Mouse (Mus musculus) neural tube, embryonic 10.5 days (tissue): Measurements from ENCODE around the gene Cdt1.
A peak's percentile ranks its signal among the peaks of the same experiment; 100 is the strongest.

Source experiments
- DNase-seq: peaks from one replicate; pipeline ENCODE4 v3.0.0-alpha.2; 2017; ENCODE audit warnings: low spot score; ENCODE audit errors: extremely low spot score

The Cdt1 gene

DNA sequence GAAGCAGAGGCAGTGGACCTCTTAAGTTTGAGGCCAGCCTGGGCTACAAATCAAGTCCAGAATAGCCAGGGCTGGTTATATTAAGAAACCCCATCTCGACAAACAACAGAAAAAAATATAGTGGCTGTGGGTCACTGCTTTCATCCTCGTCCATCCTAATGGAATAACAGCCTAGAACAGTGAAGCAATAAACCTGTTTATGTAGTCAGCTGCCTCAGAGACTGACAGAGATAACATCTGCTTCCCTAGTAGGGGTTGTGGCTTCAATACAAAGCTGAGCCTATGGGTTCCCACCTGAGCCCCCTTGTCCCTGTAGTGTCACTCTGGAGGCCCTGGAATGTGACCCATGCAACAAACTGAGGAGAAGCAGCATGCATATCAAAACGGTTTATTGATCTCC is 6.4 kb downstream of the Cdt1 start:
- DNase-seq = no peak

DNA sequence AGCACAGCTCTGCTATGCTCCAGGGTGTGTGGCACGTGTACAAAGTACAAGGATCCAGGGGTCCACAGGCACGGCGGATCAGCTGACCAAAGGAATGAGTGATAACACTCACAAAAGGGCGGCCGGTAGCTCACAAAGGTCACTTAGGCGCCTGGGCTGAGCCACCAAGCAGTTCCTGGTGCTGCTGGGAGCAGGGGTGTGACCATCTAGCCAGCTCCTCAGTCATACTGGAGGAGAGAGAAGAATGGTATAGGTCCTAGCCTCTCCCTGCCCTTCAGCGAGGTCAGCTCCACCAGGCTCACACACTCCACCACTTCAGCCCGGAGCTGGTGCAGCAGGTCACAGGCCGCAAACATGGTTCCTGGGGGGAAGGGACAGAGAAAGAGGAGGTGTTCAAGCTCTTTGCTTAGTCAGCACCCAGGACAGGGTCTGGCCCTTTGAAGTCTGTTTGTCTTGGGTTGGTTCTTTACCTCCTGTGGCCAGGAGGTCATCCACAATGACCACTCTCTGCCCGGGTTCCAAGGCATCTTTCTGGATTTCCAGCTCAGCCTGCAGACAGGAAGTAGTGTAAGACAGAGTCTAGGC is 6.9 kb downstream of the Cdt1 start:
- no peak for DNase-seq

DNA sequence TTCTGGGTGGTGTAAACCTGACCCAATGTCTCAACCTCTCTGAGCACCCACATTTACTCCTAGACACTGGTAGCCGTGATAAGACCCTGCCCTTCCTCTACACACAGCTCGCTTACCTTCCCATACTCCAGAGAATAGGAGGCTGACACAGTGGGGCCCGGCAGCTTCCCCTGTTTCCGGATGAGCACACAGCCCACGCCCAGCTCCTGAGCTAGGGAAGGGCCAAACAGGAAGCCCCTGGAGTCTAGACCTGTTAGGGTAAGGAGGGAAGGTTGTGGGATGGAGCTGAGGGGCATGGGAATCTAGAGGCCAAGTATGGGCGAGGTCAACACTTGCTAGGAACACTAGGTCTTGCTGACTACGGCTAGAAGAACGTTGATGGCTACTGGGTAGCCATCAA is 7.5 kb downstream of the Cdt1 start:
- DNase-seq = no peak

DNA sequence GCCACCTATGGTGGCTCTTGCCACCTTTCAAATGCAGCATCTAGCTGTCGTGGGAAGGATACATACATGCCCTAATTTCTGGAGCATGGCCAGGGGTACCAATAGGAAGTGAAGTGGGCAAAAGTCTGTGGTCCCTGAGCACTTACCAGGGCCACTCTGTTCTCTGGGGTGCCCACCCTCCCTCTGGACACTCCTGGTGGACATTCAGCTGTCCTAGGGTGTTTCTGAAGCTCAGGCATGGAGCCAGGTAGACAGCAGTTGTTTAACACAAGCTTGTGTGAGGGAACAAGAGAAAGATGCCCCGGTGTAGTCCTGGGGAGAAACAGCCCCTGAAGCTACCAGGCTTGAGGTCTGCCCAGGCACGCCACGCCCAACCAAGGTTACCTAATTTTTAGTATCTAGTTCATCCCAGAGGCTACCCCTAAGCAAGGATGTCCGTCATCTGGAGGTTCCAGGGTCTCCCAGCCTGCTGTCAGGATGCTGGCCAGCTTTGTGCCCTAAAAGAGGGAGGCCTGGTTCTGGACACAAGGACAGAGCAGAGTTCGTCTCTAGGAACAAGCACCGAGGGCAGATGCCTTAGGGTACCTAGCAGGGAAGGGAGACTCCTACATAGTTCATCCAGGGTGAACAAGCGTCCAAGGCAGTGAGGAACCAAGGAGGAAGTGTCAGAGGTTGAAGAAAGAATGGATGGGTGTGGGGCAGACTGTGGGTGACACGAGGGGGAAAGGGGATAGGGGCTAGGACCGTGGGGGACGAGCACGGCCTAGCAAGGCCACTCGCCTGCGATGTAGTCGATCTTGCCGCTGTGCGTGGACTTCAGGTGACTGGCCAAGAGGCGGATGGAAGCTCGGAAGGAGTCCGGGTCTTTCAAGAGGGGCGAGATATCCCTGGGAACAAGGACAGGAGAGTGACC is 8.2 kb downstream of the Cdt1 start:
- DNase-seq = no peak

DNA sequence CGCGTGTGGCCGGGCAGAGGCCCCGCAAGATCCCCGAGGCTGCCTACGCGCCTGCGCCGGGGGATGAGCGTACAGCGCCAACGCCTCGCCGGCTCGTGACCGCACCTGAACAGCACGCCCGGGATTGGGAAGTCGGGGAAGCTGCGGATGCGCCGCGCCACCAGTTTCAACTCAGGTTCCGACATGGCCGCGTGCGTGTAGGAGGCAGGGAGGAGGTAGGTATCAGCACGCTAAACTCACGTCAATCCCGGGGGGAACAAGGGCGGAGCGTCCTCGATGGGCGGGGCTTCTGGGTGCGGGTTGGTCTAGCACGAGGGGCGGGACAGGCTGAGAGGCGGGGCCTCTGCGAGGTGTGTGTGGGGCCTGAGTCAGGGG is 8.8 kb downstream of the Cdt1 start, which contains the start of gene Aprt:
TSS of gene Aprt (minus strand) at position 262 of the 375 bp plus-strand sequence.
- DNase-seq = peak; percentile 91

DNA sequence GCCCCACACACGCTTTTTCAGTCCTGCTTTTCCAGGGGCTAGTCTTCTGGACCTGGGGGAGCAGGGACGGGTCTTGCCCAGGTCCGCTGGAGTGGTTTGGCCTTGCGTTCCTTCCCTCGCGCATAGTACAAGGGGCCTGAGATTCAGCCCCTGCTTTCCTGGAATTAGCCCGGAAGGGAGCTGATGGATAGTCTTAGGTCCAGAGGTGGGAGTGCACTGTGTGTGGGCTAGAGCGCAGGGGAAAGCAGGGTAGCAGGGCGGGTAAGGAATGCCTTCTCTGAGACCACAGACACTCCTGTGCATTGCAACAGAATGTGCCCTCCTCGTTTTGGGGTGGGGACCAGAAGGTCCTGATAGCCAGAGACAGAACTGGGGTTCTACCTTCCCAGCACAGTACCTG is 9.3 kb downstream of the Cdt1 start:
- no peak for DNase-seq

DNA sequence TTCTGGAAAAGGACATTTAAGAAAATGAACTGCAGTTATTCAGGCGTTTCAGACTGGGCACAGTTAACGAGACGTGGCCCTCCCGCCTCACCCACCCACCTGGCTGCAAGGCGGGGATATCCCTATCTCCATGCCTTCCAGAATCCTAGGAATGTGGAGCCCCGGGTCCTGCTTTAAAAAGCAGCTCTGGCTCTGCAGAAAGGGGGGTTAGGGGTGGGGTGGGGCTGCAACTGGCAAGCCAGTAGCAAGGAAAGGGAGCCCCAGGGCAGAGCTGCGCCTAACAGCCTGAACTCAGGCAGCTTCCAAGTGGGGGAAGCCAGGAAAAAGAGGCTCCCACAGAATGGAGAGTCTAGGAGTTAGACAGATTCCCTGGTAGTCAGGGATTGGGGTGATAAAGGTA is 11.4 kb downstream of the Cdt1 start:
- no peak for DNase-seq

DNA sequence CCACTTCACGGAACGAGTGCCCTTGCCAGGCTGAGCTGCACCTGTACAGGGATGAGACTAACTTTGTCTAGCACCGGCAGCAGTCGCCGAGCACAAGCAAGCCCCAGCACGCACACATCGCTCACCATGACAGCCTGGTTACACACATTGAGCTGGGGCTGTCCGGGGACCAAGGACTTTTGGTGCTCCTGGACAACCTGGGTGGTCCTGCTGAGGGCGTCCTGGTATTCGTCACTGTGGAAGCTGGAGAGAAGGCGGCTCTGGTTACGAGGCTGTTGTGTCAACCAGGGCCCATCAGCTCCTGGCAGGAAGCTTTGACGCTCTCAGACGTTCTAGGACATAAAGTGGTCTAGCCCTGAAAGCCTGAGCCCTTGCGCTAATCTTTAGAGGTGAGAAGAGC is 13.1 kb downstream of the Cdt1 start:
- no peak for DNase-seq

DNA sequence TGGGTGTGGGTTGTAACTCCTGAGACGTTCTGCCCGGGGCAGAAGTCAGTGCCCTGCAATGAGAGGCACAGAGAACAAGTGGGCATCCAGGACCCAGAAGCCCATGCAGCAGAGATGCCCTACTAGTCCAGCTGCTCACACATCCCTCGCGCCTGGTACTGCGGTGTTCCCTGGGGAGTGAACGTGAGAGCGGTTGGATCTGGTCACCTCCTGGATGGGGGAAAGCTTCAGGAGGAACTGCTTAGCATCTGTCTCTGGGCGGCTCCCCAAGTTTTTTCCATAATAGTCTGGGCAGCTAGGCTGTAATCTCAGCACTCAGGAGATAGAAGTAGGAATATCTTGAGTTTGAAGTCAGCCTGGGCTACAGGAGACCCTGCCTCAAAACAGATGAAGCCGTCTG is 17.2 kb downstream of the Cdt1 start:
- DNase-seq = no peak

DNA sequence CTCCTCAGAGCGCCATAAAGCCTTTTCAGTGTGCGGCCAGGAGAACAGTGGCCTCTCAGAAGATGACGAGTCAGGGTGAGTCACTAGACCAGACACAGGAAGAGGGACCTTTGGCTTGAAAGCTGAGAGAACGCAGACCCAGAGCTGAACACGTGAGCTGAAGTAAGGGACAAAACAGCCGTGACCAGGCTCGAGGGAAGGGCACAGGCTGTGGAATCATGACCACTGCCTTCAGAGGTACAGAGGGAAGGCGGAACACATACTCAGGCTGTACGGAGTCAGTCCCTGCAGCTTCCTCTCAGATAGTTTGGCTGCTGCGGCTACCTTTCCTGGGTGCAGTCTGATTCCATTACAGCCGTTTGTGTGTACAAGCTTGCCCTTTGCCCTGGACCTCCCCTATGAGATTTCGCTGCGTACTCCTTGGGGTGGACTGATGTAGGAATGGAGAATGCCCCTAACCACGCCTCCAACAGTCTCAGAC is 17.6 kb downstream of the Cdt1 start:
- no peak for DNase-seq

DNA sequence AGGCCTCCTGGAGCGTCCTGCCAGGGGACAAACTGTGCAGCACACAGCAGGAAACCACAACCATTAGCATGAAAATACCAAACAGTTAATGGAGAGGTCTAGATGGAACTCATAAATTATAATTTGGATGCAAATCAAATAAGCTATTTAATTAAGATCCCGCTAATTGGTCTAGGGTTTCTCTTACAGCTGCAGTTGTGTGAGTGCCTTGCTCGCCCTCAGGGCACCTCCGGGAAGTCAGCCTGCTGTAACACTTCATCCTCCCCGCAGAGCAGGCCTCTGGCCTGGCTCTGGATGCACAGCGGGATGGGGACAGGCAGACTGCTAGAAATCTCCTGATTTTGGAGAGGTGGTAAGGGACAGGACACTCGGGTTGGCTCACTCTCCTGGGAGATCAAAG is 18.4 kb downstream of the Cdt1 start:
- no peak for DNase-seq

DNA sequence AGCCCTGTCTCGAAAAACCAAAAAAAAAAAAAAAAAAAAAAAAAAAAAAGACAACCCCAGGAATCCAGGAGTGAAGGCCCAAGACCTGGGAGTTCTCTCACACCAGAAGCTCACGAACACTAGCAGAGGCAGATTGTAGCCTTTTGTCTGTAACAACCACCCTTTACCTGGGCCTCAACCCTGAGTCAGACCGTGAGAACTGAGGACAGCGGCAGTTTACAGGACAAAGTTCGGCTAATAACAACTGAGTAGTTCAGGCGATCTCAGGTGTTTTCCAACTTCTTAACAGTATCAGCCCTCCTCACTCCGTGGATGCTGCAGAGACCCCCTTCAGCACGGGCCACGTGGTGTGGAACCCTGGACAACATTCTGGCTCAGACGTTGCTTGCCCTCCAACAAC is 18.9 kb downstream of the Cdt1 start:
- no peak for DNase-seq

DNA sequence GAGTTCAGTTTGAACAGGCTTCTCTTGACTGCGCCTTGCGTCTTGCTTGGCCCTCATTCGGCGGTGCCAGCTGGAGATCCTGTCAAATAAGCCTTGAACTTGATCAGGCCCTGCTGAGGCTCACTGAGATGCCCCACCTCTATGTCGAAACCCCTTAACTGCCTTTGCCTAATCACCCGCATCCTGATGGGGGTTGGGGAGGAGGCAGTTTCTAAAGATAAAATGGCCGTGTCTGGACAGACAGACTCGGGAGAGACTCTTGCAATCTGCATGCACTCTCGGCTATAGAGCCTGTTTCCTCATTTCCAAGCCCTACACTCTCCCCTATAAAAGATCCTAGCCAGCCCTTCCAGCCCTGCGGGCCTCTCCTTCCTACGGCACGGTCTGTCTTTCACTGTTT is 25.4 kb downstream of the Cdt1 start:
- no peak for DNase-seq

DNA sequence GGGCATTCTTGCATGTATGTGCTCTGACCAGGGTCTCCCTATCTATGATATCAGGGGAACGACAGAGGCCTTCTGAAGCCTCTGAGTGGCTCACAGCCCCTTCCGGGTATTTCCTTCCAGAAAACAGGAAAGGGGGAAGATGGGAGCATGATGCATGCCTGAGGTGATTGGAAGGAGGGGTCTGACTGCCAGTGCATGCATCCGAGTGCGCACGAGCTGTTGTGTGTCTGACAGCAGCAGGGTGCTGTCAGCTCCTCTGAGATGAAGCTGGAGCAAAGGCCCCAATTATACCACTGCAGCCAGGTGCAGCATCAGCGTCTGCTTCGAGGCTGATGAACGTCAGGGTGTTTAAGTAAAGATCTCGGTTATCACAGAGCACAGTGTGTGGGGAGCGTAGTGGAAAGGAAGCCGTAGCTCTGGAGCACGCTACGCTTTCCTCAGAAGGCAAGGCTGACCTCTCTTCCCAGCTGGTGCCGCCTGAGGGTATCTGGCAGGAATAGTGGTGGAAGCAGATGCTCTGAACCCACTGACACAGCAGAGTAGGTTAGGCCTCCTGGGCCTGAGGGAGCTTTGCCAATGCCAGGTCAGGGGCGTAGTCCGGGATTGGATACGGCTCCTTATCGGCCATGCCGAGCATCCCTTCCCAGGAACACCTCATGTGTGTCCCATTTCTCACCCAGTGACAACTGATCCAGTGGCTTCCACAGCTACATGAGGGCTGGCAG is 26.1 kb downstream of the Cdt1 start:
- no peak for DNase-seq

DNA sequence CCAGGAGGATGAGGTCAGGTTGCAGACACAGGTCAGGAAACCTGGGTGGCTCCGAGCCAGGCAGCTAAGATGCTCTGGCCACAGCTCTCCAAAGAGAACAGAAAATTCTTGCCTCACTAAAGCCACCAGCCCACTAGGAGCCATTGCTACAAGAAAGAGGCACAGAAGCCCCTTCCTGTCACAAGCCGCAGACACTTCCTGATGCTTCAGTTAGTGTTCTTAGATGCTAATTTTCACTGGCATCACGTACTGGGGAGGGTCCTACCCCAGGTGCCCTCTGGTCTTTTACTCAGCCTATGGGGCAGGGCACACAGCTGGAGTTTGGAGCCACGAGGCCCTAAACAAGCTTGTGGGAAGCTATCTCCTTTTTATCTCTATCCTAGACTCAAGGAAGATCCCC is 28.2 kb downstream of the Cdt1 start:
- no peak for DNase-seq

DNA sequence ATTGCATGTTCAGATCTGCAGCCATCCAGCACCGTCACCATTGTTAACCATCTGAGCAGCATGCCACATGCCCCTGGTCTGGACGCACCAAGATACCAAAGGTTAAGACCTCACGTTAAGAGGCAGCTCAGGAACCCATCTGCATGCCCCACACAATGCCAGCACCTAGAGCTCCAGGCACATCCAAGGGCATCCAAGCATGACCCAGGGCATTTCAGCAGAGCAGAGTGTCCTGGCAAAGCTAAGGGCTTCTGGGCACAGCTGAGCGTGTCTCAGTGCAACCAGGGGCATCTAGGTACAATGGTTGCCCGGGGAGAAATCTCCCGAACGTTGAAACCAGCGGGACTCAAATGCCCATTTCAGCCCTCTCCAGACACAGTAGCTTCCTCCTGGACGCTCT is 32.9 kb downstream of the Cdt1 start:
- no peak for DNase-seq

DNA sequence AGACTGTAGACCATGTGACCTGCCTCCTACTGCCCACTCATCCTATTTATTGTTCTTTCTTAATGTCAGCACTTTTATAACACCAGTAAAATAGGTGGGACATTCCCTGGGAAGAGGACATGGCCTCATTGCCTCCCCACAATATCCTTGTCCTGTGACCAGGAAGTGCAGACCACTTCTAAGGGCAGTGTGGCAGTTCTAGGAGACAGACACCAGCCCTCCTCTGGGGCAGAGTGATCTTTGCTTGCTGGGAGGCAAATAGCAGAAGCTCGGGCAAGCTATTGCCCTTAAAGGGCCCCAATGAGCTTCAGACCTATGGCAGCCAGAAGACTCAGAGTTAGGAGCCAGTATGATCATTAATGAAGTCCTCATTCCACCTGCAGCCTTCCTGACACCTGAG is 36.8 kb downstream of the Cdt1 start:
- DNase-seq = no peak

DNA sequence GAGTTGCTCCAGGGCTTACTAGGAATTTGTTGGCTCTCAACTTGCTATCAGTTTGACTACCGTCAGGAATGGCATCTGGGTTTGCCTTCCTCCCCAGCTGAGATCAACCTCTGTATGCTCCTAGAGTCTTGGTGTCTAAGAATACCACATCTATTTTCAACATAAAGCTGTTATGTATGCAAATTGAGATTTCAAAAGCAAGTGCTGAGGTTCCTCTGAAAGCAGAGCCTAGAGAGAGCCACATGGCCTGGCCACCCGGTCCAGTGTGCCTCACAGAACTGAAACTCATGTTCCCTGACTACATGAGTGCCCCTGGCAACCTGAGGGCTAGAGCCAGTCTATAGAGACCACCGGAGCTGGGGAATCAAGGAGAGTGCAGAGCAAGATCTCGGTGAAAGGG is 37.6 kb downstream of the Cdt1 start:
- DNase-seq = no peak

DNA sequence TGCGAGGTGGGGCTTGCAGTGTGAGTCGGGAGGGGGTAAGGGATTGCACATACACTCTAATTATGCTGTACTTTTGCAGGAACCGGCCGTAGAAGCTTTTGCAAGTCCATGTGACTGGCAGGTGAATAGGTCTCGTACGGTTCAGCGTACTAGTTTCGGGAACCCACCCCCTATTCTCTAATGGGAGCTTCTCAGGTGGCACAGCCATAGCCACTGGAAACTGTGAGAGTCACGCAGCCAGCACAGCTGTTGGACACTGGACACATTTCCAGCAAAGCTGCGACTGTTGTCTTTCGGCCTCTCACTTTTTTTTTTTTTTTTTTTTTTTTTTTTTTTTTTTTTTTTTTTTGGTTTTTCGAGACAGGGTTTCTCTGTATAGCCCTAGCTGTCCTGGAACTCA is 39.0 kb downstream of the Cdt1 start:
- no peak for DNase-seq

DNA sequence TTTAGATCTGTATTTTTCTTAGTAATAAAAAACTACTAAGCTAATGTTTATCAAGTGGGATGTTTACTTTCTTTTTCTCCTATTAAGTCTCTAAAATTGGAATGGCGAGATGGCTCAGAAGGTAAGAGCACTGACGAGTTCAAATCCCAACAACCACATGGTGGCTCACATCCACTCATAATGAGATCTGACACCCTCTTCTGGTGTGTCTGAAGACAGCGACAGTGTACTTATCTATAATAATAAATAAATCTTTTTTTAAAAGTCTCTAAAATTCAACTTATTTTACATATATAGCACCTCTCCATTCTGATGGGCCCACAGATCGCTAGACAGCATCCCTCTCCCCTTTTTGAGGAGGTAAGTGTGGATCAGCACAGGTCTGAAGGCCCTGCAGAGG is 42.4 kb downstream of the Cdt1 start:
- DNase-seq = no peak

DNA sequence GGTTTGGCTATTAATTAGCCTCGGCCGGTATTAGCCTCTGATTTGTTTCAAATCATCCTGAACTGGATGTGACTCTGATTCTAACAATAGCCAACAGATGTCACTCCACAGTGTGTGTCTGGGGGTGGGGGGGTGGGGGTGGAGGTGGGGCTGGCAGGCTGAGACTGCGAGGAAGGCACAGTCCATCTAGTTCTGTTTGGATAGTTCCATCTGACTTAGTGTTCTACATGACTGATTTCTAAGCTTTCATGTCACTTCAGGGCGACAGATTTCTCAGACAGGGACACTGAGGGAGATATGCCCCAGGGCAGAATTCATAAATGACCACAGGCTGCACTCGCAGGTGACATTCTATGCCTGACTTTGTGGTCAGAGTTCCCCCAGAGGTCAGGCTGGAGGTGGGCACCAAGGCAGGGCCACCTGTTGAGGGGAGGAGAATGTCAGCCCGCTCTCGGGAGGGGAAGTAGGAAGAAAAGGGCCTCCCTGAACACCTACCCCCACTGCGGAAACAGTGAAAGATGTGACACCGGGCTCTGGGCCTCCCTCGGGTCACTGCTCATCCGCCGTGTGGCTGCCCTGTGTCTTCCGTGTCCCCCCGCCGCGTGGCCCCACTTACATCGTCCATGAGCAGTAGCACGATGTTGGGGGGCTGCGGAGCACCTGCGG is 42.9 kb downstream of the Cdt1 start:
- no peak for DNase-seq
